Mouse (Mus musculus): ENCODE data around the gene Slc30a2. TPM values are rescaled to one million over a fixed set of nuclear protein-coding genes. Genes with fewer than 3 reads are reported as not detected.

Gene Slc30a2
- polyA plus RNA-seq, 1 experiment from 2014 or later = not detected

DNA sequence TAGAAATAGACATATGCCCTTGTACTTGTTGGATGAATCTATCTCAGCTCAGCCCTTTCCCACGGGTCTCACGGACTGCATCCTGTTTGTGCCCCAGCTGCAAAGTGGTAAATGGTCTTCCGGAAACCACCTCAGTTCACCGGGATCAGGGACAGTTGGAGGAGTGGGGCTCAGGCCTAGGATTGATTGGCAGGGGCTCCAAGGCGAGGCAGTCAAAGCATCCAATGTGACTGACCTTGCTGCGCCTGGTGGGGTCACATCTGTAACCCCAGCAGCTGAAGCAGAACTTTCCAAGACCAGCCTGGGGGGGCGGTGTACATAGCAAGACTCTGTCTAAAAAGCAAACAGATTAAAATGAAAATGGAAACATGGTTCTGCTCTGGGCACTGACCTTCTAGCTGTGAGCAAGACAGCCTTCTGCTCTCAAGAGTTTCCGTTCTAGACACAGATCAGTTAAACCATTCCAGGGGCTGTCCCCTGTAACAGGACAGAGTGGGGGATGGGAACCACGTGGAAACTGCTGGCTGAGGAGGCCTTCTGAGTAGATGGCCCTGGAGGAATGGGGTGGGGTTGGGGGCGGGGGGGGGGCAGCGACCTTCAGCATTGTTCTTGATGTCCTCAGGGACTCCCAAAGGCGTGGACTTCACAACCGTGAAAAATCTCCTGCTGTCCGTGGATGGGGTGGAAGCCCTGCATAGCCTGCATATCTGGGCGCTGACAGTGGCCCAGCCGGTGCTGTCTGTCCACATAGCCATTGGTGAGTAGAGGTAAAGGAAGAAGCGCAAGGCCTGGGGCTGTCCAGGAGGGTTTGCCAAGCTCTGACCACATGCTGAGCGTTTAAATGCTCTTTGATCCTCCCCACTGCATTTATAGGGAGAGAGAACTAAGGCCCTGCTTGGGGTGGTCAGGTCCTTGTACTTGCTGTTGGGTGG, 8.6 kb downstream of the Slc30a2 start:
- H3K9me3 ChIP-seq (ENCODE audit: control insufficient read depth, low read length) = no peaks in the 10 kb centered on the region
- no peak for ATAC-seq (ENCODE audit: low FRiP score)
- no peak overlapping the region for H3K9ac ChIP-seq (ENCODE audit: low read length)
- H3K4me3 ChIP-seq (ENCODE audit: low read depth, low read length) = no peak overlapping the region
- H3K27ac ChIP-seq (ENCODE audit: low read depth, low read length) = no peak overlapping the region
- no peaks in the 10 kb centered on the region for H3K27me3 ChIP-seq (ENCODE audit: control insufficient read depth, insufficient read depth, low read length)
- no peak overlapping the region for H3K4me2 ChIP-seq
- DNase-seq (ENCODE audit: low spot score, missing footprints) = no peak
- no peaks in the 10 kb centered on the region for H3K36me3 ChIP-seq (ENCODE audit: control insufficient read depth, insufficient read depth, low read length)
- H3K4me1 ChIP-seq (ENCODE audit: control insufficient read depth, insufficient read depth, low read length) = no peaks in the 10 kb centered on the region
- WGBS = 50% methylated on average over 18 of the region's 18 CpGs

DNA sequence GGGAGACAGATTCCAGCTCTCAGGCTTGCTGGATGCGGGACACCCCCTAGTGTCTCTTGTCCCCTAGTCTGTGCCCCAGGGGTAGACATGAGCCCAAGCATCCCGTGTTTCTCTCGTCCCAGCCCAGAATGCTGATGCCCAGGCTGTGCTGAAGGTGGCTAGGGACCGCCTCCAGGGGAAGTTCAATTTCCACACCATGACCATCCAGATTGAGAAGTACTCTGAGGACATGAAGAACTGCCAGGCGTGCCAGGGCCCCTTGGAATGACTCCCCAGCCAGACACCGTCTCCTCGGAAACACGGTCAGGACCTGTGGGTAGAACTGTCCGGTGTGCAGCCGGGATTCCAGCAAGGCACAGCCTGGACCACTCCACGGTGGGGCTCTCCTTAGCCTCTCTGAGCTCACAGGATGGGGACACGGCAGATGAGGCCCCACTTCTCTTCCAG, 9.3 kb downstream of the Slc30a2 start:
- WGBS = 67% methylated on average over 12 of the region's 12 CpGs
- Histone ChIP-seq H3K36me3 (ENCODE audit: control insufficient read depth, insufficient read depth, low read length) (no peaks in the 10 kb centered on the region), H3K27ac (ENCODE audit: low read depth, low read length) (no peak overlapping the region)

DNA sequence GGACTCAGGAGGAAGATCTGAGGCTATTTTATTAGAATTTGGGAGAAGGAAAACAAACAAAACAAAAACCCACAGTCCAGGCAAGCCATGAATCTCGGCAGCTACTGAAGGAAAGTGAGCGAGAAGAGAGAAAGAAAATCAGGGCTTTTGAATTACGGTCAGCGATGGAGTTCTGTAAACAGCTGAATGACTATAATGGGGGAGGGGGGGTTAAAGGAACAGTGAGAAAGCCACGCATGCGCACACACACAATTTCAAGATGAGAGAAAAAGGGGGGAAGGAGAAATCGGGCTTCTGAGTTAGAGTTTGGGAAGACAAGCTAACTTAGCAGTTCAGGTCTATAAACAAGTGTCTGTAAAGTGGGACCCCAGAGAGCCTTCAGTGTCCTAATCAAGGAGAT, 9.9 kb downstream of the Slc30a2 start:
- DNase-seq (ENCODE audit: low spot score, missing footprints) (no peak), ATAC-seq (ENCODE audit: low FRiP score) (no peak)
- no peak overlapping the region for H3K9ac ChIP-seq (ENCODE audit: low read length)
- H3K4me1 ChIP-seq (ENCODE audit: control insufficient read depth, insufficient read depth, low read length) = no peaks in the 10 kb centered on the region; the same call in 1 of the 2 replicates
- H3K4me3 ChIP-seq (ENCODE audit: low read depth, low read length) = no peak overlapping the region
- no peak overlapping the region for H3K4me2 ChIP-seq
- 83% methylated on average over 7 of the region's 7 CpGs for WGBS
- no peaks in the 10 kb centered on the region for H3K9me3 ChIP-seq (ENCODE audit: control insufficient read depth, low read length)
- H3K27me3 ChIP-seq (ENCODE audit: control insufficient read depth, insufficient read depth, low read length) = 0 out of 2 replicates have a peak, but pooled peaks cover 3% of the 10 kb centered on the region
- no peak overlapping the region for H3K27ac ChIP-seq (ENCODE audit: low read depth, low read length)
- no peaks in the 10 kb centered on the region for H3K36me3 ChIP-seq (ENCODE audit: control insufficient read depth, insufficient read depth, low read length)

More for the DNA sequence above, 9.3 kb downstream of the Slc30a2 start:
- Histone ChIP-seq H3K4me3 (ENCODE audit: low read depth, low read length) (no peak overlapping the region), H3K9me3 (ENCODE audit: control insufficient read depth, low read length) (no peaks in the 10 kb centered on the region), H3K4me2 (no peak overlapping the region), H3K9ac (ENCODE audit: low read length) (no peak overlapping the region), H3K27me3 (ENCODE audit: control insufficient read depth, insufficient read depth, low read length) (0 out of 2 replicates have a peak, but pooled peaks cover under 1% of the 10 kb centered on the region), H3K4me1 (ENCODE audit: control insufficient read depth, insufficient read depth, low read length) (no peaks in the 10 kb centered on the region; the same call in 1 of the 2 replicates)
- ATAC-seq (ENCODE audit: low FRiP score) (no peak), DNase-seq (ENCODE audit: low spot score, missing footprints) (no peak)

DNA sequence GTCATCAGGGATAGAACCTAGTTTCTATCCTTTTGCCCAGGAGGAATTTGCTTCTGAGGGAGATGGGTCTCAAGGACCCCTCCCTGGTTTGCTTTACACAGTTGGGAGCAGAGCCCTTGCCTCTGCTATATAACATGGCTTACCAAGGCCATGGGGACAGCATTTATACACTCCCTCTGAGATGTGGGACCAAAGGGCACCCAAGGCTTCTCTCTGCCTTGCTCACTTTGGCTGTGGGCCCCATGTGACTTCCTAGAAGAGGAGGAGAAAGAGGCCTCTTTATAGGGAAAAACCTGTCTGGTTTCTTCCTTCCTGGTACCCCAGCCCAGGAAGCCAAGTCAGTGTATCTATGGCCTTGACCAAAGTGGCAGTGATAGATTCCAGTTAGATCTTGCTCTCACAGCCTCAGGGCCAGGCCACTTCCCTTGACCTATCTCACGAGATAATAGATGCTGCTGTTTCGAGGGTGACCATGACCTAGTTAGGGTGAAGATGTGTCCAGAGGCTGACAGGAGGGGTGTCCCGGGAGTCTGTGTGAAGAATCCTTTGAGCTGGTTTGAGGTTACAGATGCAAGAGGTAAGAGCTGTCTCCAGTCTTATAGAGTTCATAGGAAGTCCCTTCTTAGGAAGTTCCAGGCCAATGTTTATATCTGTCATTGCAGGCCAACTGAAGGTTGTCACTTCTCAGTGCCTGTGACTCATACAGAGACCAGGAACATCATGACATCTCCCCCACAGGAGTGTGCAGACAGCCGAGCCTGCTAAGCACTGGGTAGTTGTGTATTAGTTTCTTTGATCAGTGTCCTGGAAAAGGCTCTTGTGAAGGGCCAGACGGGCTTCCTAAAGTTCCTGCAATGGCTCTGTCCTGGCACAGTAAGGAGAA, 10.8 kb downstream of the Slc30a2 start:
- Histone ChIP-seq H3K9ac (ENCODE audit: low read length) (no peak overlapping the region), H3K4me1 (ENCODE audit: control insufficient read depth, insufficient read depth, low read length) (no peaks in the 10 kb centered on the region; the same call in 1 of the 2 replicates), H3K27me3 (ENCODE audit: control insufficient read depth, insufficient read depth, low read length) (0 out of 2 replicates have a peak, but pooled peaks cover 3% of the 10 kb centered on the region), H3K9me3 (ENCODE audit: control insufficient read depth, low read length) (no peaks in the 10 kb centered on the region), H3K36me3 (ENCODE audit: control insufficient read depth, insufficient read depth, low read length) (no peaks in the 10 kb centered on the region), H3K4me2 (no peak overlapping the region), H3K27ac (ENCODE audit: low read depth, low read length) (no peak overlapping the region), H3K4me3 (ENCODE audit: low read depth, low read length) (no peak overlapping the region)
- WGBS = 68% methylated on average over 5 of the region's 5 CpGs
- DNase-seq (ENCODE audit: low spot score, missing footprints) (no peak), ATAC-seq (ENCODE audit: low FRiP score) (no peak)

DNA sequence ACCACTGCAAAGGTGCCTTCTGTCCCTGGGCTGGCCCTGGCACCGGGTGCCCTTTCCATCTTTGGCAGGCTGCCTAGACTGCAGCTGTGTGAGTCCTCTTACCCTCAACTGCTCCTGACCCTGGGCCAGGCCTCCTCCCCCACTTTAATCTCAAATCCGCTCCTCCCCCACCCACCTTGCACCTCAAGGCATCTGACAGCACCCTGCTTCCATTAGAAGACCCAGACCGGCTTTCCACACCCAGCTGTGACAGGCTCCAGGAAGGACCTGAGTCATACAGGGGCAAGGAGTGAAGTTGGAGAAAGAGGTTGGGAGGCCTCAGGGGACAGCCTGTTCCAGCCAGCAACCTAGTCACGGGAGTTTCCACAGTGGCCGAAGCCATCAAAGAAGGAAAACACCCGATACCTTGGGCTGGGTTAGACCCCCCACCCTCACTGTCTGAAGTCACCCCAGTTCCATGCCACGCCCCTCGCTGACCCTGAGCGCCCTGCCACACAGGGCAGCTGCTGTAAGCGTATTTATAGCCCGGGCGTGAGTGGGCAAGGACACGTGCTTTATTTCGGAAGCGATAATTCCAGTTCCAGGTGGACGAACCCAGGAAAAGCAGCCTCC, 13.0 kb downstream of the Slc30a2 start:
- DNase-seq (ENCODE audit: low spot score, missing footprints) = no peak
- no peak for ATAC-seq (ENCODE audit: low FRiP score)
- WGBS = 58% methylated on average over 16 of the region's 16 CpGs
- H3K4me2 ChIP-seq = no peak overlapping the region
- H3K4me1 ChIP-seq (ENCODE audit: control insufficient read depth, insufficient read depth, low read length) = no peaks in the 10 kb centered on the region; the same call in 1 of the 2 replicates
- H3K4me3 ChIP-seq (ENCODE audit: low read depth, low read length) = no peak overlapping the region
- H3K27me3 ChIP-seq (ENCODE audit: control insufficient read depth, insufficient read depth, low read length) = 0 out of 2 replicates have a peak, but pooled peaks cover 3% of the 10 kb centered on the region
- H3K9ac ChIP-seq (ENCODE audit: low read length) = no peak overlapping the region
- no peaks in the 10 kb centered on the region for H3K9me3 ChIP-seq (ENCODE audit: control insufficient read depth, low read length)
- no peaks in the 10 kb centered on the region for H3K36me3 ChIP-seq (ENCODE audit: control insufficient read depth, insufficient read depth, low read length)
- H3K27ac ChIP-seq (ENCODE audit: low read depth, low read length) = no peak overlapping the region

DNA sequence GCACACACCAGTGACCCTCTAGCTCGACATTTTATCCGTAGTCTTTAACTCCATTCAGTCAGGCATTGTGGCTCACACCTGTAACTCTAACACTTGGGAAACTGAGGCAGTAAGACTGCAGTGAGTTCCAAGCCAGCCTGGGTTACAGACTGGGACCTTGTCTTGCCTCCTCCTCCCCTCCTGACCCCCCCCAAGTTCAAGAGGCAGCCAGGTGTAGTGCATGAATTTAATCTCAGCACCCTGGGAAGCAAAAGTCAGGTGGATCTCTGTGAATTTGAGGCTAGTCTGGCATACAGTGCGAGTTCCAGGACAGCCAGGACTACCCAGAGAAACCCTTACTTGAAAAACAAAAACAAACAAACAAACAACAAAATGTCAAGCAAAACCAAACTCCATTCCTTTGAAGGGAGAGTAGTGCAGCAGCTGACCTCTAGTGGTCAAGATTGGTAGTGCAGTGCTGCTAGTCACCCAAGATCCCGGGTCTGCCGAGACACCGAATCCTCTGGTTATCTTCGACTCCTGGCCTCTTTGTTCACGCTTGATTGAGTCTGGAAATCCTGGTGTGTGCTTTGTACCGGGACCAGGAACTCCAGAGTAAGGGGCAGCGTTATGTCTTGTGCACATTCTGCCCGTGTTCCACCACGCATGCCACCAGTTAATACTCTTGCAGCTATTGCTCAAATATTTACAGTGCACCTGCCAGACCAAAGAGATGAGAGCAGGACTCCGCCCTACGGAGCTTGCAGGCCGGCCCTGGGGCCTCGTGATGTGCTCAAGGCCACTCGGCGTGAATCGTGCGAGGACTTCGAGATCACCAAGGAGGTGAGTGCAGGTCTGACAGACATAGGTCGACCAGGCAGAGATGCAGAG, 13.8 kb downstream of the Slc30a2 start:
- Histone ChIP-seq H3K27ac (ENCODE audit: low read depth, low read length) (no peak overlapping the region), H3K9ac (ENCODE audit: low read length) (peak overlapping the region; percentile 13), H3K4me3 (ENCODE audit: low read depth, low read length) (peak overlapping the region; percentile 8; the same call in 1 of the 2 replicates), H3K36me3 (ENCODE audit: control insufficient read depth, insufficient read depth, low read length) (no peaks in the 10 kb centered on the region), H3K4me2 (peak overlapping the region; percentile 5; the same call in 1 of the 2 replicates), H3K27me3 (ENCODE audit: control insufficient read depth, insufficient read depth, low read length) (0 out of 2 replicates have a peak, but pooled peaks cover 3% of the 10 kb centered on the region), H3K4me1 (ENCODE audit: control insufficient read depth, insufficient read depth, low read length) (no peaks in the 10 kb centered on the region; the same call in 1 of the 2 replicates), H3K9me3 (ENCODE audit: control insufficient read depth, low read length) (no peaks in the 10 kb centered on the region)
- WGBS = 19% methylated on average over 22 of the region's 22 CpGs
- no peak for ATAC-seq (ENCODE audit: low FRiP score)
- peak; percentile 97 for DNase-seq (ENCODE audit: low spot score, missing footprints)

DNA sequence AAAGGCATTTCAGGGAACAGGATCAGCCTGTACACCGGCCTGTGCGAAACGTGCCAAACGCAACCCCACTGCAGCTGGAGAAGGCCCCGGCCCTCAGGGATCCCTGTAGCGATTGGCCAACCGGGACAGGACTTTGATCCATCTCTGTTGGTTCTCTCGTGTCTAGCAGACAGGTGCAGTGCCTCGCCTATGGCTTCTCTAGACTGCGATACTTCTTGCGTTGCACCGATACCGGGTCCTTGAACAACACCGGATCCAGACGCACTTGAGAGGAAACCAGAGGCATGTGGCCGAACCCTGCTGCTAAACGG, 14.4 kb downstream of the Slc30a2 start:
- no peak for DNase-seq (ENCODE audit: low spot score, missing footprints)
- Histone ChIP-seq H3K27me3 (ENCODE audit: control insufficient read depth, insufficient read depth, low read length) (0 out of 2 replicates have a peak, but pooled peaks cover 3% of the 10 kb centered on the region), H3K36me3 (ENCODE audit: control insufficient read depth, insufficient read depth, low read length) (no peaks in the 10 kb centered on the region), H3K4me1 (ENCODE audit: control insufficient read depth, insufficient read depth, low read length) (no peaks in the 10 kb centered on the region; the same call in 1 of the 2 replicates), H3K27ac (ENCODE audit: low read depth, low read length) (no peak overlapping the region), H3K4me2 (peak overlapping the region; percentile 5; the same call in 1 of the 2 replicates), H3K9me3 (ENCODE audit: control insufficient read depth, low read length) (no peaks in the 10 kb centered on the region), H3K9ac (ENCODE audit: low read length) (peak overlapping the region; percentile 13), H3K4me3 (ENCODE audit: low read depth, low read length) (0 out of 2 replicates have a peak overlapping the region, but pooled peaks have one; percentile 8)
- 41% methylated on average over 17 of the region's 17 CpGs for WGBS
- ATAC-seq (ENCODE audit: low FRiP score) = no peak

DNA sequence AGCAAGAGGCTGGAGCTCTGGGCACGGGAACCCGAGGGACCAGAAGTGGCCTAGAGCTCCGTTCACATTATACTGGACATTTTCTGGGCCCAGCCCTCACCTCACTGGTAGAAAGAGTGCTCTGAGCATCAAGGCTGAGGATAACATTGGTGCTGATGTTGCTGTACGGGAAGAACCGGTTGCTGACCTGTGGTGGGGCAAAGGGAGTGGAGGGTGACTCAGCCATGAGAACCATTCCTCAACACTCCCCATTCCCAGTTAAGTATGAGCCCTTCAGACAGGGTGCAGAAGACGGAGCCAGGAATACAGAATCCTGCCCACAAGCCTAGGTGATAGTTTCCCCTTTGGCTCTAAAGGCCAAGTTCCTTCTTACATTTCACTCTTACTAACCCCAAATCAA, 16.7 kb downstream of the Slc30a2 start:
- Histone ChIP-seq H3K9me3 (ENCODE audit: control insufficient read depth, low read length) (no peaks in the 10 kb centered on the region), H3K27ac (ENCODE audit: low read depth, low read length) (no peak overlapping the region), H3K27me3 (ENCODE audit: control insufficient read depth, insufficient read depth, low read length) (0 out of 2 replicates have a peak, but pooled peaks cover 3% of the 10 kb centered on the region), H3K36me3 (ENCODE audit: control insufficient read depth, insufficient read depth, low read length) (no peaks in the 10 kb centered on the region), H3K4me2 (no peak overlapping the region), H3K4me3 (ENCODE audit: low read depth, low read length) (no peak overlapping the region), H3K4me1 (ENCODE audit: control insufficient read depth, insufficient read depth, low read length) (no peaks in the 10 kb centered on the region; the same call in 1 of the 2 replicates), H3K9ac (ENCODE audit: low read length) (no peak overlapping the region)
- 85% methylated on average over 6 of the region's 6 CpGs for WGBS
- no peak for ATAC-seq (ENCODE audit: low FRiP score)
- no peak for DNase-seq (ENCODE audit: low spot score, missing footprints)

Measured in midbrain, embryonic 11.5 days (tissue).